28 mouse cellular contexts compared by ENCODE assay signal in genomic region chr1:43868510-43868909, GRCm38 (mm10). TPM values are rescaled to one million over a fixed set of nuclear protein-coding genes. Genes with fewer than 3 reads are reported as not detected.
A peak's percentile ranks its signal among the peaks of the same experiment; 100 is the strongest.
DNase-seq lines count a peak whose midpoint lies in the region; ATAC-seq lines count a peak whose summit lies in the region.
"Had no signal": no experiment of that assay in that cellular context is flagged by ENCODE, and none has a peak within 500 bp of the region (broad histone marks: within the 10 kb centered on the region; RNA-seq: fewer than 3 reads in every experiment).

No protein-coding gene starts in this region.

- no peak overlapping the region for H3K9ac ChIP-seq in intestine, embryonic 16.5 days (ENCODE audit: low read depth, low read length)
- H3K9ac ChIP-seq: forebrain, embryonic 13.5 days; heart, embryonic 13.5 days; hindbrain, embryonic 14.5 days had no signal

- peak; percentile 68 for ATAC-seq in frontal cortex, adult (ENCODE audit: low TSS enrichment)
- ATAC-seq in granulocyte monocyte progenitor cell, adult 5-6 weeks (replicated peaks; ENCODE audit: poor library complexity, severe bottlenecking), result peak; percentile 17; the same call in 1 of the 2 replicates
- no peak for ATAC-seq in intestine, embryonic 16.5 days
- ATAC-seq: activated CD4-positive, CD25-positive, alpha-beta regulatory T cell, adult 4 months; forebrain, embryonic 13.5 days; forebrain, embryonic 16.5 days; hindbrain, postnatal 0 days; inflammation-experienced regulatory T-cells, adult 6 months had no signal

- 73% methylated on average over 1 of the region's 1 CpGs for WGBS in midbrain, embryonic 10.5 days
- 56% methylated on average over 1 of the region's 1 CpGs for whole genome bisulfite sequencing in intestine, embryonic 16.5 days

- no peaks in the 10 kb centered on the region for H3K36me3 ChIP-seq in midbrain, embryonic 10.5 days
- no peaks in the 10 kb centered on the region for H3K36me3 ChIP-seq in intestine, embryonic 16.5 days (ENCODE audit: control insufficient read depth, insufficient read depth, low read length)
- H3K36me3 ChIP-seq: forebrain, embryonic 10.5 days; G1E; heart, embryonic 10.5 days; heart, embryonic 13.5 days had no signal

- H3K4me3 ChIP-seq in midbrain, embryonic 10.5 days, result no peak overlapping the region
- no peak overlapping the region for H3K4me3 ChIP-seq in intestine, embryonic 16.5 days (ENCODE audit: low read length)
- H3K4me3 ChIP-seq: forebrain, embryonic 10.5 days; forebrain, embryonic 13.5 days; heart, adult 2 months; heart, embryonic 10.5 days; heart, embryonic 13.5 days had no signal

- no peaks in the 10 kb centered on the region for H3K27me3 ChIP-seq in midbrain, embryonic 10.5 days (ENCODE audit: low read depth, poor library complexity, severe bottlenecking)
- H3K27me3 ChIP-seq in intestine, embryonic 16.5 days (replicated peaks; ENCODE audit: control insufficient read depth, insufficient read depth, low read length), result no peaks in the 10 kb centered on the region
- H3K27me3 ChIP-seq: CH12.LX; forebrain, embryonic 13.5 days; heart, embryonic 13.5 days had no signal

- DNase-seq in frontal cortex, postnatal 36 days (ENCODE audit: low spot score in 2 of 2), result no peak
- DNase-seq in NIH3T3 (ENCODE audit: low read depth), result peak; percentile 52
- no peak for DNase-seq in midbrain, embryonic 10.5 days (ENCODE audit: low spot score)
- no peak for DNase-seq in cerebellum, adult 11-12 months
- DNase-seq: adrenal gland, adult 8-10 months; adrenal gland, postnatal 25 days; B cell, adult 2 months; cerebellum, adult 2 months; cerebellum, adult 9-11 months; cerebellum, postnatal 36 days; gastrocnemius, postnatal 25 days; heart, adult 2 months; heart, postnatal 14 days; heart, postnatal 4 days had no signal

- H3K9me3 ChIP-seq in midbrain, embryonic 10.5 days (replicated peaks), result no peaks in the 10 kb centered on the region
- no peaks in the 10 kb centered on the region for H3K9me3 ChIP-seq in intestine, embryonic 16.5 days (ENCODE audit: control insufficient read depth, low read length)
- H3K9me3 ChIP-seq: forebrain, embryonic 10.5 days; forebrain, embryonic 13.5 days; G1E; heart, embryonic 10.5 days; heart, embryonic 13.5 days had no signal

- no peak overlapping the region for H3K27ac ChIP-seq in midbrain, embryonic 10.5 days (replicated peaks)
- H3K27ac ChIP-seq in intestine, embryonic 16.5 days (ENCODE audit: low read length), result no peak overlapping the region
- H3K27ac ChIP-seq: forebrain, embryonic 10.5 days; forebrain, embryonic 13.5 days; heart, adult 2 months; heart, embryonic 10.5 days; heart, embryonic 13.5 days; hindbrain, embryonic 14.5 days; hindbrain, postnatal 0 days had no signal

- no peaks in the 10 kb centered on the region for H3K4me1 ChIP-seq in midbrain, embryonic 10.5 days
- no peaks in the 10 kb centered on the region for H3K4me1 ChIP-seq in intestine, embryonic 16.5 days (ENCODE audit: control insufficient read depth, insufficient read depth, low read length)
- H3K4me1 ChIP-seq: forebrain, embryonic 13.5 days; heart, embryonic 10.5 days; heart, embryonic 13.5 days had no signal

- no peak overlapping the region for H3K4me2 ChIP-seq in intestine, embryonic 16.5 days (ENCODE audit: low read depth, low read length)
- H3K4me2 ChIP-seq: forebrain, embryonic 13.5 days; heart, embryonic 13.5 days; hindbrain, embryonic 14.5 days had no signal

RNA-seq across cellular contexts. Expression of gene Uxs1, which starts 40.9 kb away (rescaled TPM):
- total RNA-seq in granulocyte monocyte progenitor cell, adult 5-6 weeks (2014; fragmentation: Nextera tagmentation), result 20.6 and 45.0 TPM in 2 replicates
- 28.4 and 39.2 TPM in 2 replicates for total RNA-seq in granulocyte monocyte progenitor cell, adult 5-6 weeks (2017)
- 17.9 and 20.2 TPM in 2 replicates for polyA plus RNA-seq in midbrain, embryonic 10.5 days (2016; fragmentation: Nextera tagmentation; extraction: Ambion mirVana)
- 14.8 and 17.5 TPM in 2 replicates for polyA plus RNA-seq in intestine, embryonic 16.5 days (2015; fragmentation: Nextera tagmentation; extraction: Ambion mirVana)
